Mouse (Mus musculus): ENCODE results near the gene Vkorc1. TPM values are rescaled to one million over a fixed set of nuclear protein-coding genes. Genes with fewer than 3 reads are reported as not detected.
A peak's percentile ranks its signal among the peaks of the same experiment; 100 is the strongest.

Gene Vkorc1
- polyA plus RNA-seq, 1 experiment from 2014 or later: 53.9 TPM

DNA sequence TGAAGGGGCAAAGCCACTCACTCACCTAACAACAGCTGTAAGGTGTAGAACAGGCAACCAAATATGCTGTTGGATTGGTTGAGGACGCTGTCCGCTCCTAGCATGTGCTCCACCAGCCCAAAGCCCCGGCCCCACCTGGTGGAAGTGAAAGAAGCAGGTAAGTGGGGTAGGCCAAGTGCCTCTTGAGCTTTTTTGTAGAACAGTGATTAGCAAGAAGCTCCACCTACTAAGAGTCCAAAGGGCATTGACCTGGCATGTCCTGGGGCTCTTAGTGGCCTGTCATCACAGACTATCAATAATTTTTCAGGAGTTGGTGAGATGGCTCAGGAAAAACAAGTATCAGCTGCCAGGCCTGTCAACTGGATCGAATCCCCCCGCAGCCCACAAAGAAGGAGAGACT lies 937 bp downstream of the Vkorc1 start:
- 80% methylated on average over 5 of the region's 5 CpGs for WGBS
- DNase-seq (ENCODE audit: low spot score) (no peak), ATAC-seq (ENCODE audit: insufficient read depth, low FRiP score, low TSS enrichment) (no peak)
- no peaks in the 10 kb centered on the region for H3K4me1 ChIP-seq (ENCODE audit: control insufficient read depth, insufficient read depth, low read length)
- H3K27ac ChIP-seq (ENCODE audit: low read depth, low read length): no peak overlapping the region
- H3K9ac ChIP-seq (ENCODE audit: low read length): no peak overlapping the region
- no peaks in the 10 kb centered on the region for H3K36me3 ChIP-seq (ENCODE audit: control insufficient read depth, insufficient read depth, low read length)
- H3K27me3 ChIP-seq (ENCODE audit: control insufficient read depth, insufficient read depth, low read length): no peaks in the 10 kb centered on the region
- H3K9me3 ChIP-seq (ENCODE audit: control insufficient read depth, low read length): no peaks in the 10 kb centered on the region
- H3K4me2 ChIP-seq (ENCODE audit: low read depth): peak overlapping the region; percentile 53; the same call in 1 of the 2 replicates
- no peak overlapping the region; the same call in 1 of the 2 replicates for H3K4me3 ChIP-seq (ENCODE audit: low read depth, low read length)

DNA sequence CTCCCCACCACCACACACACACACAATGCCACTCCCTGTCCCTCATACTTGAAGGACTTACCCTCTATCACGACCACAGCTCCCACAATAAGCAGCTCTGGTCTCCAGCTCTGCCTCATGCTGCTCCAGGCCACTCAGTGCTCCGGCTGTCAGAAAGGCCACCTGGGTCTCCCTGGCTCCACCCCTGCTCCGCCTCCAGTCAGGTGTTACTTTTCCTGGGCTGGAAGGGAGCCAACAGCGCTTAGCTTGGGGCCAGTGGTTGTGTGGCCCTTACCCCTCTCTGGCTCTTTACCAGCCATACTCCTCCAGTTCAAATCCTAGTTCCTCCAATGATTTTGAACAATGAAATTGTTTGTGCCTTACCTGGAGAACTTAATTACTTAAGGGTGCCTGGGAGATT lies 4.6 kb downstream of the Vkorc1 start, which contains the start of gene Prss53:
Gene Prss53, minus strand, starts transcription at position 173 of the 400 bp plus-strand sequence.
- Histone ChIP-seq H3K27ac (ENCODE audit: low read depth, low read length) (no peak within 1 kb of the TSS), H3K9ac (ENCODE audit: low read length) (no peak within 1 kb of the TSS), H3K9me3 (ENCODE audit: control insufficient read depth, low read length) (no peaks in the 10 kb centered on the region), H3K27me3 (ENCODE audit: control insufficient read depth, insufficient read depth, low read length) (no peaks in the 10 kb centered on the region), H3K4me2 (ENCODE audit: low read depth) (no peak within 1 kb of the TSS), H3K36me3 (ENCODE audit: control insufficient read depth, insufficient read depth, low read length) (peaks cover 7% of the 10 kb centered on the region), H3K4me1 (ENCODE audit: control insufficient read depth, insufficient read depth, low read length) (no peaks in the 10 kb centered on the region), H3K4me3 (ENCODE audit: low read depth, low read length) (no peak within 1 kb of the TSS)
- DNase-seq (ENCODE audit: low spot score): no peak
- ATAC-seq (ENCODE audit: insufficient read depth, low FRiP score, low TSS enrichment): no peak
- 42% methylated on average over 4 of the region's 4 CpGs for WGBS

DNA sequence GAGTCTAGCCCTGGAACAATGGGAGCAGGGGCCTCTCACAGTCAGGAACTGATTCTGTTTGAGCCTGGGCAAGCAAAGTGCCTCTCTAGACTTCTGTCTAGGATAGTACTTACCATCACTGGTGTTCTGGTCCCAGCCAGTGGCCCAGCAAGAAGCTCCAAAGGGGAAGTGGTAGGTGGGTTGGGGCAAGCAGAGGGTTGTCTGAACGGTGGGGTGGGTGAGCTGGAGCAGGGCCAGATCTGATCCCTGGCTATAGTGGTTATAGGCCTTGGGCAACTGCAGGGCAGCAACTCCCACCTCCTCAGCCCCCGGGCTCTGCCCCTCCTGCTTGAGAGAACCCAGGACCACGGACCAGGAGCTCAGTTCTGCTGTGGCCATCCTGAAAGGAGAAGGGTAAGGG lies 6.6 kb downstream of the Vkorc1 start:
- DNase-seq (ENCODE audit: low spot score) (no peak), ATAC-seq (ENCODE audit: insufficient read depth, low FRiP score, low TSS enrichment) (no peak)
- Histone ChIP-seq H3K36me3 (ENCODE audit: control insufficient read depth, insufficient read depth, low read length) (peaks cover 18% of the 10 kb centered on the region), H3K9ac (ENCODE audit: low read length) (no peak overlapping the region), H3K4me3 (ENCODE audit: low read depth, low read length) (no peak overlapping the region), H3K27me3 (ENCODE audit: control insufficient read depth, insufficient read depth, low read length) (no peaks in the 10 kb centered on the region), H3K4me2 (ENCODE audit: low read depth) (no peak overlapping the region), H3K27ac (ENCODE audit: low read depth, low read length) (no peak overlapping the region), H3K4me1 (ENCODE audit: control insufficient read depth, insufficient read depth, low read length) (no peaks in the 10 kb centered on the region), H3K9me3 (ENCODE audit: control insufficient read depth, low read length) (no peaks in the 10 kb centered on the region)
- WGBS: 86% methylated on average over 3 of the region's 3 CpGs

DNA sequence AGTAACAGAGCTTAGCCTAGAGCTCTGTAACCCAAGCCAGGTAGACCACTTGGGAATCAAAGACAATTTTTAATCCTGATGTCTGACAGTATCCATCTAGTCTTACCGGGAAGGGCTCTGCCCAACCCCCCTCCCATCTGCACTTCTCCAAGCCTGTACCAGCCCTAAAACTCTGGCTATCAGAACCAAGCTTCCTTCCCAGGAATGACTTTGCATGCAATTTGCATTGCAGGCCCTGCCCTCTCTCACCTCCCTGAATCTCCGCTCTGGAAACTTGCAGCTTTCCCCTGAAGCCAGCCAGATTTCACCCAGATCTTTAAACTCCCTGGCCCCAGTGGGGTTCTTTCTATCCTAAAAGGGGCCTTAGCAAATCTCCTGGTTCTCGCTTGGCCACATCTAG lies 7.6 kb downstream of the Vkorc1 start:
- no peak overlapping the region for H3K4me2 ChIP-seq (ENCODE audit: low read depth)
- 83% methylated on average over 3 of the region's 3 CpGs for WGBS
- H3K36me3 ChIP-seq (ENCODE audit: control insufficient read depth, insufficient read depth, low read length): peaks cover 27% of the 10 kb centered on the region
- H3K27me3 ChIP-seq (ENCODE audit: control insufficient read depth, insufficient read depth, low read length): no peaks in the 10 kb centered on the region
- no peak overlapping the region for H3K4me3 ChIP-seq (ENCODE audit: low read depth, low read length)
- H3K27ac ChIP-seq (ENCODE audit: low read depth, low read length): no peak overlapping the region
- no peaks in the 10 kb centered on the region for H3K9me3 ChIP-seq (ENCODE audit: control insufficient read depth, low read length)
- no peak overlapping the region for H3K9ac ChIP-seq (ENCODE audit: low read length)
- DNase-seq (ENCODE audit: low spot score): no peak
- no peak for ATAC-seq (ENCODE audit: insufficient read depth, low FRiP score, low TSS enrichment)
- no peaks in the 10 kb centered on the region for H3K4me1 ChIP-seq (ENCODE audit: control insufficient read depth, insufficient read depth, low read length)

DNA sequence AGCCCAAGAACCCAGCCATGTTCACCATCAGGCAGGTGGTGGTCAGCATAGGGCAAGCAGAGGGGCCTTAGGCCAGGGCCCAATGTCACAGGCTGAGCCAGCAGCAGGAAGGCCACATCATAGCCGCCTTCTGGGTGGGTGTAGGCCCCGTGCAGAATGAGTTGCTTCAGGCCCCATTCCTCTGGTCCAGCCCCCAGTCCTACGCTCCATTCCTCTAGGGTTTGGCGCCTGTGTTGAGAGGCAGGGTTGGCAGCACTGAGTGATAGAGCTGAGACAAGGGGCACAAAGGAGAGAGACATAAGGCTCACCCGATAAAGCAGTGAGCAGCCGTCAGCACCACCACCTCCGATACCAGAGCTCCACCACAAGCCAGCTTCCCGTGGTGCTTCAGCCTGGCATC lies 8.2 kb downstream of the Vkorc1 start:
- Histone ChIP-seq H3K4me1 (ENCODE audit: control insufficient read depth, insufficient read depth, low read length) (no peaks in the 10 kb centered on the region), H3K4me3 (ENCODE audit: low read depth, low read length) (no peak overlapping the region), H3K9me3 (ENCODE audit: control insufficient read depth, low read length) (no peaks in the 10 kb centered on the region), H3K27ac (ENCODE audit: low read depth, low read length) (no peak overlapping the region), H3K9ac (ENCODE audit: low read length) (no peak overlapping the region), H3K27me3 (ENCODE audit: control insufficient read depth, insufficient read depth, low read length) (no peaks in the 10 kb centered on the region), H3K4me2 (ENCODE audit: low read depth) (no peak overlapping the region), H3K36me3 (ENCODE audit: control insufficient read depth, insufficient read depth, low read length) (peaks cover 33% of the 10 kb centered on the region)
- ATAC-seq (ENCODE audit: insufficient read depth, low FRiP score, low TSS enrichment): no peak
- DNase-seq (ENCODE audit: low spot score): no peak
- WGBS: 84% methylated on average over 8 of the region's 8 CpGs

DNA sequence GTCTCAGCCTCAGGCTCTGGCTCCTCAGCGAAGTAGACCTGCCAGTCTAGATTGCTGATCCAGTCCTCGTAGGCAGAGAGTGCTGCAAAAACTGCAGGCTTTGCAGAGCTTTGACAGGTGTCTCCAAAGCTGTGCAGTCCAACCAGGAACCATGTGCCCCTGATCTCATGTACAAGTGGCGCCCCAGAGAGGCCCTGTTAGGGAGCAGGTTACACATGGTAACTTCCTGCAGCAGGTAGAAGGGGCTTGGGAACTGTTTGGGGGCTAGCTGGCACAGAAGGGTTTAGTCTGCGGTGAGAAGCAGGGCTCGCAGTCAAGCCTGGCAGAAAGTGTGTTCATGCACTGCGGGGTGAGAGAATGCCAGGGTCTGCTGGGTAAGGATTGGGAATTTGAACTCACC lies 8.9 kb downstream of the Vkorc1 start:
- Histone ChIP-seq H3K9me3 (ENCODE audit: control insufficient read depth, low read length) (no peaks in the 10 kb centered on the region), H3K4me1 (ENCODE audit: control insufficient read depth, insufficient read depth, low read length) (no peaks in the 10 kb centered on the region), H3K27me3 (ENCODE audit: control insufficient read depth, insufficient read depth, low read length) (no peaks in the 10 kb centered on the region), H3K4me2 (ENCODE audit: low read depth) (no peak overlapping the region), H3K27ac (ENCODE audit: low read depth, low read length) (no peak overlapping the region), H3K4me3 (ENCODE audit: low read depth, low read length) (no peak overlapping the region), H3K36me3 (ENCODE audit: control insufficient read depth, insufficient read depth, low read length) (peaks cover 38% of the 10 kb centered on the region), H3K9ac (ENCODE audit: low read length) (no peak overlapping the region)
- DNase-seq (ENCODE audit: low spot score): no peak
- WGBS: 92% methylated on average over 6 of the region's 6 CpGs
- no peak for ATAC-seq (ENCODE audit: insufficient read depth, low FRiP score, low TSS enrichment)

DNA sequence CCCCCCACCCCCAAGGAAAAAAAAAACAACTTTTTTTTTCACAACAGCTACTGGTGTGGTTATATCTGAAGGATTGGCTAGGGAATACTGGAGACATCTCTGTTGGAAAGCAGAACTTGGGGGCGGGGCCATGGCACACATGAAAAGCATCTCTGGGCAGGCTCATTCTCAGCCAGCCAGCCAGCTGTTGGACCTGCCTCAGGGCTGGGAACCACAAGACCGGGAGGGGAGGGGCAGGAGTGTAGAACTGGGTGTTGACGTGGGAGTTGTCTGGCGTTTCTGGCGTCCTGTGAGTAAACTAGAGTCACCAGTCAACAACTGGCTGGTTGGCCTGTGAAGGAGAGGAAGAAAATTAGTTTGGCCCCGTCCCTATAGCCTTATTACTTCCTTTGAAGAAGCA lies 9.5 kb downstream of the Vkorc1 start:
- H3K9me3 ChIP-seq (ENCODE audit: control insufficient read depth, low read length): no peaks in the 10 kb centered on the region
- H3K9ac ChIP-seq (ENCODE audit: low read length): no peak overlapping the region
- 77% methylated on average over 6 of the region's 6 CpGs for WGBS
- peaks cover 44% of the 10 kb centered on the region for H3K36me3 ChIP-seq (ENCODE audit: control insufficient read depth, insufficient read depth, low read length)
- no peaks in the 10 kb centered on the region for H3K27me3 ChIP-seq (ENCODE audit: control insufficient read depth, insufficient read depth, low read length)
- no peaks in the 10 kb centered on the region for H3K4me1 ChIP-seq (ENCODE audit: control insufficient read depth, insufficient read depth, low read length)
- no peak for DNase-seq (ENCODE audit: low spot score)
- no peak overlapping the region for H3K4me2 ChIP-seq (ENCODE audit: low read depth)
- H3K27ac ChIP-seq (ENCODE audit: low read depth, low read length): no peak overlapping the region
- H3K4me3 ChIP-seq (ENCODE audit: low read depth, low read length): no peak overlapping the region
- ATAC-seq (ENCODE audit: insufficient read depth, low FRiP score, low TSS enrichment): no peak

DNA sequence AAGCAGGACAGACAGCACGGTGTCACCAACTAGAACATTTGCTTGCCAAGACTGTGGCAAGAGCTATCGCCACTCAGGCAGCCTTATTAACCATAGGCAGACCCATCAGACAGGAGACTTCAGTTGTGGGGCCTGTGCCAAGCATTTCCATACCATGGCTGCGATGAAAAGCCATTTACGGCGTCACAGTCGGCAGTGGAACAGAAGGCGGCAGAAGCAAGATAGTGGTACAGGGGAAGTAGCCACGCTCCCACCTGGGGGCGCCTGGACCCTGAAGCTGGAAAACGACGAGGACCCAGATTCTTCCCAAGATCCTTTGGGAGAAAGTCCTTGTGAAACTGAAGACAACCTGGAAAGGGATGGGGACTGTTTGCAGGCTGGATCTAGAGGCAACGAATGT lies 15.0 kb downstream of the Vkorc1 start:
- no peaks in the 10 kb centered on the region for H3K9me3 ChIP-seq (ENCODE audit: control insufficient read depth, low read length)
- no peak for DNase-seq (ENCODE audit: low spot score)
- no peak overlapping the region for H3K27ac ChIP-seq (ENCODE audit: low read depth, low read length)
- peaks cover 62% of the 10 kb centered on the region for H3K36me3 ChIP-seq (ENCODE audit: control insufficient read depth, insufficient read depth, low read length)
- no peak for ATAC-seq (ENCODE audit: insufficient read depth, low FRiP score, low TSS enrichment)
- 92% methylated on average over 12 of the region's 12 CpGs for WGBS
- H3K27me3 ChIP-seq (ENCODE audit: control insufficient read depth, insufficient read depth, low read length): no peaks in the 10 kb centered on the region
- H3K4me1 ChIP-seq (ENCODE audit: control insufficient read depth, insufficient read depth, low read length): peaks cover 5% of the 10 kb centered on the region; the same call in 1 of the 2 replicates
- H3K9ac ChIP-seq (ENCODE audit: low read length): no peak overlapping the region
- H3K4me2 ChIP-seq (ENCODE audit: low read depth): no peak overlapping the region
- H3K4me3 ChIP-seq (ENCODE audit: low read depth, low read length): no peak overlapping the region

DNA sequence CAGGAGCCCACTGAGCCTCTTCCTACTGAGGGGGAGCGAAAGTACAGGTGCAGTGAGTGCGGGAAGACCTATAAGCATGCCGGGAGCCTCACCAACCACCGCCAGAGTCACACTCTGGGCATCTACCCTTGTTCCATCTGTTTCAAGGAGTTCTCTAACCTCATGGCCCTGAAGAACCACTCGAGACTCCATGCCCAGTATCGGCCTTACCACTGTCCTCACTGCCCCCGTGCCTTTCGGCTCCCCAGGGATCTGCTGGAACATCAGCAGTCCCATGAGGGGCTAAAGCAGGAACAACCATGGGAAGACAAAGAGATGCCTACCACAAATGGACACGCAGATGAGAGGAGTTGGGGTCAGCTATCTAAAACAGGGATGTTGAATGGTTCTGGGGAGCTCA lies 16.1 kb downstream of the Vkorc1 start:
- 96% methylated on average over 9 of the region's 9 CpGs for WGBS
- no peak overlapping the region for H3K4me2 ChIP-seq (ENCODE audit: low read depth)

More for the DNA sequence above, 16.1 kb downstream of the Vkorc1 start:
- Histone ChIP-seq H3K4me3 (ENCODE audit: low read depth, low read length) (no peak overlapping the region), H3K27ac (ENCODE audit: low read depth, low read length) (no peak overlapping the region), H3K9me3 (ENCODE audit: control insufficient read depth, low read length) (no peaks in the 10 kb centered on the region), H3K36me3 (ENCODE audit: control insufficient read depth, insufficient read depth, low read length) (peaks cover 55% of the 10 kb centered on the region), H3K27me3 (ENCODE audit: control insufficient read depth, insufficient read depth, low read length) (no peaks in the 10 kb centered on the region), H3K4me1 (ENCODE audit: control insufficient read depth, insufficient read depth, low read length) (peaks cover 9% of the 10 kb centered on the region), H3K9ac (ENCODE audit: low read length) (no peak overlapping the region)
- DNase-seq (ENCODE audit: low spot score): no peak
- no peak for ATAC-seq (ENCODE audit: insufficient read depth, low FRiP score, low TSS enrichment)
